Comparison of ENCODE assay signal across 19 mouse cellular contexts in genomic region chr4:100136046-100136445, GRCm38 (mm10). TPM values are rescaled to one million over a fixed set of nuclear protein-coding genes. Genes with fewer than 3 reads are reported as not detected.
"Had no signal": no experiment of that assay in that cellular context is flagged by ENCODE, and none has a peak within 500 bp of the region (broad histone marks: within the 10 kb centered on the region; RNA-seq: fewer than 3 reads in every experiment).

No protein-coding gene starts in this region.

- H3K27ac ChIP-seq: midbrain, embryonic 10.5 days; midbrain, embryonic 12.5 days; neural tube, embryonic 13.5 days; neural tube, embryonic 15.5 days had no signal

- H3K4me3 ChIP-seq: midbrain, embryonic 10.5 days; midbrain, embryonic 12.5 days; myocyte; neural tube, embryonic 13.5 days; neural tube, embryonic 15.5 days had no signal

- H3K36me3 ChIP-seq: midbrain, embryonic 10.5 days; midbrain, embryonic 12.5 days; neural tube, embryonic 13.5 days; neural tube, embryonic 15.5 days had no signal

- H3K4me1 ChIP-seq: midbrain, embryonic 10.5 days; midbrain, embryonic 12.5 days; neural tube, embryonic 13.5 days; neural tube, embryonic 15.5 days had no signal

- H3K9ac ChIP-seq: lung, embryonic 14.5 days; midbrain, embryonic 12.5 days; neural tube, embryonic 13.5 days; neural tube, embryonic 15.5 days had no signal

- DNase-seq: lung, adult 18-20 months; lung, embryonic 14.5 days; lung, postnatal 10 days; lung, postnatal 4 days; midbrain, embryonic 14.5 days; retina, postnatal 1 day; right cerebral cortex, adult 18-20 months; right cerebral cortex, postnatal 25 days; right cerebral cortex, postnatal 4 days; spleen, adult 18-20 months; thymus, adult 18-20 months; thymus, postnatal 14 days; thymus, postnatal 36 days had no signal

- H3K27me3 ChIP-seq: midbrain, embryonic 12.5 days; neural tube, embryonic 13.5 days; neural tube, embryonic 15.5 days had no signal

RNA-seq across cellular contexts. Expression of gene Ror1, which starts 40.5 kb away (rescaled TPM):
- total RNA-seq: megakaryocyte-erythroid progenitor cell, adult 5-6 weeks had no signal
